Mouse (Mus musculus): ENCODE results near the gene Kcne1.

- TF ChIP-seq CTCF (conservative IDR thresholded peaks at IDR 0.05 in 1 of 2, IDR thresholded peaks at IDR 0.05 in 1 of 2; ENCODE audit: low read depth in 2 of 2, low read length in 2 of 2) (no peak), POLR2A (IDR thresholded peaks at IDR 0.05; ENCODE audit: low read depth, low read length) (no peak), USF2 (conservative IDR thresholded peaks at IDR 0.05; ENCODE audit: low read depth, low read length) (no peak), GABPA (IDR thresholded peaks at IDR 0.05; ENCODE audit: insufficient replicate concordance, low read depth, low read length) (no peak), MAZ (IDR thresholded peaks at IDR 0.05; ENCODE audit: low read depth, low read length) (no peak), ETS1 (conservative IDR thresholded peaks at IDR 0.05; ENCODE audit: low read depth, low read length) (no peak)
Observed at GRCm38 (mm10) chr16:92407883-92408282, 48.6 kb upstream of the Kcne1 start.
